Mouse (Mus musculus) kidney, postnatal 4 days (tissue): ENCODE data around the gene Asz1.

Experiments used
- DNase-seq, 2 experiments: peaks; one replicate each; pipeline ENCODE4 v3.0.0; 2021; ENCODE audit warnings: mixed read lengths in 2 of 2

Asz1 gene

DNA sequence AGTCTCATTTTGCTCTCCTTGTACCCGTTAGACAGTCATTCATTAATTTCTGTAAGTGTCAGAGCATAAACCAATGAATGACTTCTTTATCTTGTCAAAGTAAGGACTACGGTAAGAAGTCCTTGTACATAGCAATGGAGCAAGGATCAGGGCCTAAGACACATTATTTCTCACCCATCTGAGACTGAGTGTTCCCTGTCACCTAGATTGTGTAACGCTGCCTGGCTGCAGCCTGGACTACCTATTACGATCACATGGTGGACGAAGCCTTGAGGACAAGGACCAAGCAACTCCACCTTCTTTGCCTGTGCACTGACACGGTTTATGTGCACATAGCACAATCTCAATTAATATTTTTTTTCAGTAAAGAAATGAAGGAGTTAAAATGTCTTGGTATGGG lies 106.8 kb downstream of the Asz1 start:
- DNase-seq: no peak
